Mouse (Mus musculus): ENCODE results near the gene Wbp2. TPM values are rescaled to one million over a fixed set of nuclear protein-coding genes. Genes with fewer than 3 reads are reported as not detected.
"Not testable (repeated sequence)": the region's sequence is repeated elsewhere in the genome, so short reads cannot be mapped to it uniquely, and the experiment has no call there.

Wbp2 gene
- polyA plus RNA-seq, 1 experiment from 2014 or later, result 183 TPM

DNA sequence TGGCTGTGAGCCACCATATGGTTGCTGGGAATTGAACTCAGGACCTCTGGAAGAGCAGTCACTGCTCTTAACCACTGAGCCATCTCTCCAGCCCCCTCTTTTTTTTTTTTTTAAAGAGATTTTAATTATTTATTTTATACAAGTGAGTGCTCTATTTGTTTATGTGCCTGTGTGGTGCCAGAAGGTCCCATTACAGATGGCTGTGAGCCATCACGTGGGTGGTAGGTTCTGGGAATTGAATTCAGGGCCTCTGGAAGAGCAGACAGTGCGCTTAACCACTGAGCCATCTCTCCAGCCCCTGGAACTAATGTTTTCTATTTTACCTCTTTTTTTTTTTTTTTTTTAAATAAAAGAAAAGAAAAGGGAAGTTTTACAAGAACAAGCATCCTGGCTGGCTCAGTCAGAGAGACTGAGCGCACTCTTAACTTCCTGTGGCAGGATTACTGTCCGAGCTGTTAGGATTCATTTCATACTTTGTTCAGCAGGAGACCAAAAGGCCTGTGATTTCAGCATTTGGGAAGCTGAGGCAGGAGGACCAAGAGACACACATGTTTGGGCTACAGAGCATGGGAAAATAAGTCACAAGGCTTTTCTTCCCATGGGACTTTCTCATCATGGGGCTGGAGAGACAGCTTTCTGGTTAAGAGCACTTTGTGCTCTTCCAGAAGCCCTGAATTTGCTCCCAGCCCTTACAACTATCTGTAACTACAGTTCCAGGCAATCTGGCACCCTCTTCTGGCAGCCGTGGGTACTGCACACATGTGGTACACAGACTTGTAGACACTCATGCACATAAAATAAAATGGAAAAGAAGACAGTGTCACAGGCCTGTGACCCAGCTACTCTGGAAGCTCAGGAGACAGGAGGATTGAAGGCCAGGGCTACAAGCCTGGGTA is 9.7 kb upstream of the Wbp2 start:
- no peak for ATAC-seq
- H3K27me3 ChIP-seq (replicated peaks; ENCODE audit: control insufficient read depth, insufficient read depth, low read length), result no peaks in the 10 kb centered on the region
- no peaks in the 10 kb centered on the region for H3K9me3 ChIP-seq (ENCODE audit: control insufficient read depth, low read length)
- H3K36me3 ChIP-seq (ENCODE audit: control insufficient read depth, insufficient read depth, low read length), result no peaks in the 10 kb centered on the region
- H3K4me1 ChIP-seq (ENCODE audit: control insufficient read depth, insufficient read depth, low read depth, low read length), result no peaks in the 10 kb centered on the region
- 94% methylated on average over 5 of the region's 5 CpGs for WGBS
- H3K27ac ChIP-seq (ENCODE audit: low read depth, low read length), result no peak overlapping the region
- no peak overlapping the region for H3K4me3 ChIP-seq (ENCODE audit: low read length)
- H3K4me2 ChIP-seq (ENCODE audit: low read length), result no peak overlapping the region
- H3K9ac ChIP-seq (ENCODE audit: low read depth, low read length), result no peak overlapping the region

DNA sequence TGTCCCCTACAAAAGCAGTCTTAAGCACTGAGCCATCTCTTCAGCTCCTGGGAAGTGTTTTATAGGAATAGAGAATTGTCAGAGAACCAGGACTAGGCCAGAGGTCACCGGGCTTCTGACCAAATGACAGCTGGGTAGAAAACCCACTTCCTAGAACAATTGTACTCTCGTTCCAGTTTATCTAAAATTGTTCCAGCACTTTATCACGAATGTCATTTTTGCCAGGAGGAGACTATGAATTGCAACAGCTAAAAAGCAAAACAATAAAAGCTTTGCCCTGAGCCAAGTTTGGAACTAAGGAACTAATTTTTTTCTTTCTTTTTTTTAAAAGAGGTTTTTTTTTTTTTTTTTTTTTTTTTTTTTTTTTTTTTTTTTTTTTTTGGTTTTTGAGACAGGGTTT is 8.8 kb upstream of the Wbp2 start:
- H3K27ac ChIP-seq (ENCODE audit: low read depth, low read length), result no peak overlapping the region
- no peaks in the 10 kb centered on the region for H3K36me3 ChIP-seq (ENCODE audit: control insufficient read depth, insufficient read depth, low read length)
- H3K4me2 ChIP-seq (ENCODE audit: low read length), result no peak overlapping the region
- 67% methylated on average over 3 of the region's 3 CpGs for WGBS
- no peak overlapping the region for H3K9ac ChIP-seq (ENCODE audit: low read depth, low read length)
- no peaks in the 10 kb centered on the region for H3K9me3 ChIP-seq (ENCODE audit: control insufficient read depth, low read length)
- ATAC-seq, result no peak
- H3K4me3 ChIP-seq (ENCODE audit: low read length), result no peak overlapping the region
- no peaks in the 10 kb centered on the region for H3K4me1 ChIP-seq (ENCODE audit: control insufficient read depth, insufficient read depth, low read depth, low read length)
- no peaks in the 10 kb centered on the region for H3K27me3 ChIP-seq (replicated peaks; ENCODE audit: control insufficient read depth, insufficient read depth, low read length)

- ATAC-seq, result no peak
- Histone ChIP-seq H3K9me3 (ENCODE audit: control insufficient read depth, low read length) (no peaks in the 10 kb centered on the region), H3K27ac (ENCODE audit: low read depth, low read length) (no peak overlapping the region), H3K4me2 (ENCODE audit: low read length) (no peak overlapping the region), H3K4me3 (ENCODE audit: low read length) (no peak overlapping the region), H3K4me1 (ENCODE audit: control insufficient read depth, insufficient read depth, low read depth, low read length) (no peaks in the 10 kb centered on the region), H3K9ac (ENCODE audit: low read depth, low read length) (no peak overlapping the region), H3K27me3 (replicated peaks; ENCODE audit: control insufficient read depth, insufficient read depth, low read length) (no peaks in the 10 kb centered on the region), H3K36me3 (ENCODE audit: control insufficient read depth, insufficient read depth, low read length) (no peaks in the 10 kb centered on the region)
- WGBS, result 63% methylated on average over 16 of the region's 16 CpGs
Observed at GRCm38 (mm10) chr11:116093771-116094565, 7.2 kb upstream of the Wbp2 start.

- not testable (repeated sequence) for H3K27me3 ChIP-seq (replicated peaks; ENCODE audit: control insufficient read depth, insufficient read depth, low read length); H3K9me3 ChIP-seq (ENCODE audit: control insufficient read depth, low read length); H3K4me1 ChIP-seq (ENCODE audit: control insufficient read depth, insufficient read depth, low read depth, low read length); H3K9ac ChIP-seq (ENCODE audit: low read depth, low read length); H3K36me3 ChIP-seq (ENCODE audit: control insufficient read depth, insufficient read depth, low read length); H3K4me3 ChIP-seq (ENCODE audit: low read length); H3K4me2 ChIP-seq (ENCODE audit: low read length); ATAC-seq; H3K27ac ChIP-seq (ENCODE audit: low read depth, low read length)
- 90% methylated on average over 6 of the region's 6 CpGs for whole genome bisulfite sequencing
Observed at GRCm38 (mm10) chr11:116092959-116093358, 6.2 kb upstream of the Wbp2 start.

GRCm38 (mm10) chr11:116091591-116091990 is 4.8 kb upstream of the Wbp2 start:
- Histone ChIP-seq H3K36me3 (ENCODE audit: control insufficient read depth, insufficient read depth, low read length) (no peaks in the 10 kb centered on the region), H3K9ac (ENCODE audit: low read depth, low read length) (no peak overlapping the region), H3K4me2 (ENCODE audit: low read length) (no peak overlapping the region), H3K4me1 (ENCODE audit: control insufficient read depth, insufficient read depth, low read depth, low read length) (peaks cover 5% of the 10 kb centered on the region), H3K9me3 (ENCODE audit: control insufficient read depth, low read length) (no peaks in the 10 kb centered on the region), H3K27ac (ENCODE audit: low read depth, low read length) (no peak overlapping the region), H3K27me3 (replicated peaks; ENCODE audit: control insufficient read depth, insufficient read depth, low read length) (no peaks in the 10 kb centered on the region), H3K4me3 (ENCODE audit: low read length) (no peak overlapping the region)
- no peak for ATAC-seq
- WGBS, result 87% methylated on average over 6 of the region's 6 CpGs

- no peak for ATAC-seq
- no peaks in the 10 kb centered on the region for H3K9me3 ChIP-seq (ENCODE audit: control insufficient read depth, low read length)
- H3K27ac ChIP-seq (ENCODE audit: low read depth, low read length), result no peak overlapping the region
- H3K27me3 ChIP-seq (replicated peaks; ENCODE audit: control insufficient read depth, insufficient read depth, low read length), result no peaks in the 10 kb centered on the region
- peaks cover 11% of the 10 kb centered on the region for H3K4me1 ChIP-seq (ENCODE audit: control insufficient read depth, insufficient read depth, low read depth, low read length)
- H3K36me3 ChIP-seq (ENCODE audit: control insufficient read depth, insufficient read depth, low read length), result no peaks in the 10 kb centered on the region
- H3K4me2 ChIP-seq (ENCODE audit: low read length), result no peak overlapping the region
- H3K4me3 ChIP-seq (ENCODE audit: low read length), result no peak overlapping the region
- WGBS, result 90% methylated on average over 6 of the region's 6 CpGs
- no peak overlapping the region for H3K9ac ChIP-seq (ENCODE audit: low read depth, low read length)
Observed at GRCm38 (mm10) chr11:116089545-116089944, 2.8 kb upstream of the Wbp2 start.

- Histone ChIP-seq H3K9me3 (ENCODE audit: control insufficient read depth, low read length) (no peaks in the 10 kb centered on the region), H3K27ac (ENCODE audit: low read depth, low read length) (no peak overlapping the region), H3K4me2 (ENCODE audit: low read length) (no peak overlapping the region), H3K27me3 (replicated peaks; ENCODE audit: control insufficient read depth, insufficient read depth, low read length) (no peaks in the 10 kb centered on the region), H3K36me3 (ENCODE audit: control insufficient read depth, insufficient read depth, low read length) (no peaks in the 10 kb centered on the region), H3K4me1 (ENCODE audit: control insufficient read depth, insufficient read depth, low read depth, low read length) (peaks cover 11% of the 10 kb centered on the region), H3K4me3 (ENCODE audit: low read length) (no peak overlapping the region), H3K9ac (ENCODE audit: low read depth, low read length) (no peak overlapping the region)
- 88% methylated on average over 11 of the region's 11 CpGs for WGBS
- ATAC-seq, result no peak
Observed at GRCm38 (mm10) chr11:116088741-116089394, 2.1 kb upstream of the Wbp2 start.

DNA sequence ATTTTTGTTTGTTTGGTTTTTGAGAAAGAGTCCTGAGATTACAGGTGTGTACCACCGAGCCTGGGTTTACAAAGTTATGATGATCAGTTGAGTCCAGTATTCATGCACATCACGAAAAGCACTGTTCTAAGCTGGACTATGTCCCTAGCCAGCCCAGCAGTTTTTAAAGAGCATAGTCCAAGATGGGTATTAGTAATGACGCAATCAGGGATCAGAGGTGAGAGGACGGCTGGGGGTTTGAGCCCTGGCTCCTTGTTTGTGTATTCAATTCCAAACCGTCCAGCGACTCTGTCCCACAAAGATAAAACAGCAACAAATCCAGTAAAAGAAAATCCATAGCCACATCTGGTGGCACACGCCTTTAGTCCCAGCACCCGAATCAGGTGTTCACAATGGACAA is 1.4 kb upstream of the Wbp2 start:
- no peak for ATAC-seq
- Histone ChIP-seq H3K27ac (ENCODE audit: low read depth, low read length) (no peak overlapping the region), H3K27me3 (replicated peaks; ENCODE audit: control insufficient read depth, insufficient read depth, low read length) (no peaks in the 10 kb centered on the region), H3K9ac (ENCODE audit: low read depth, low read length) (no peak overlapping the region), H3K4me1 (ENCODE audit: control insufficient read depth, insufficient read depth, low read depth, low read length) (peaks cover 11% of the 10 kb centered on the region), H3K36me3 (ENCODE audit: control insufficient read depth, insufficient read depth, low read length) (peaks cover 5% of the 10 kb centered on the region), H3K4me3 (ENCODE audit: low read length) (no peak overlapping the region), H3K4me2 (ENCODE audit: low read length) (peak overlapping the region; percentile 57), H3K9me3 (ENCODE audit: control insufficient read depth, low read length) (no peaks in the 10 kb centered on the region)
- WGBS, result 83% methylated on average over 8 of the region's 8 CpGs
